Mouse (Mus musculus) forebrain, embryonic 16.5 days (tissue): ENCODE data around the gene Rasip1. TPM values are rescaled to one million over a fixed set of nuclear protein-coding genes. Genes with fewer than 3 reads are reported as not detected.
"Not testable (repeated sequence)": the region's sequence is repeated elsewhere in the genome, so short reads cannot be mapped to it uniquely, and the experiment has no call there.

Source experiments
- ATAC-seq: fragments of 200-750 bp; cut with Nextera tagmentation; 2 replicates; pipeline ENCODE4 v1.8.0; 2017; ENCODE audit warnings: mild to moderate bottlenecking, moderate library complexity
- H3K27ac ChIP-seq: fragments of 300-500 bp; sonication (generic); 2 replicates; pipeline ENCODE4 v1.5.1; 2014; ENCODE audit warnings: low read length, control low read depth
- H3K27me3 ChIP-seq: fragments of 300-500 bp; sonication (generic); replicated peaks from 2 replicates; pipeline ENCODE4 v1.6.1; 2014; ENCODE audit warnings: low read length; ENCODE audit not compliant: control insufficient read depth, insufficient read depth
- H3K36me3 ChIP-seq: fragments of 300-500 bp; sonication (generic); 2 replicates; pipeline ENCODE4 v1.6.1; 2014; ENCODE audit not compliant: control insufficient read depth, insufficient read depth
- H3K4me1 ChIP-seq: fragments of 300-500 bp; sonication (generic); replicated peaks from 2 replicates; pipeline ENCODE4 v1.6.1; 2014; ENCODE audit warnings: low read length; ENCODE audit not compliant: control insufficient read depth, insufficient read depth
- H3K4me2 ChIP-seq: fragments of 300-500 bp; sonication (generic); 2 replicates; pipeline ENCODE4 v1.6.1; 2014; ENCODE audit warnings: mild to moderate bottlenecking, low read length, control low read depth
- H3K4me3 ChIP-seq: fragments of 300-500 bp; sonication (generic); replicated peaks from 2 replicates; pipeline ENCODE4 v1.5.1; 2014; ENCODE audit warnings: mild to moderate bottlenecking, low read length, control low read depth
- H3K9ac ChIP-seq: fragments of 300-500 bp; sonication (generic); replicated peaks from 2 replicates; pipeline ENCODE4 v1.6.1; 2014; ENCODE audit warnings: low read depth, low read length, control low read depth
- H3K9me3 ChIP-seq: fragments of 300-500 bp; sonication (generic); 2 replicates; pipeline ENCODE4 v1.6.1; 2016; ENCODE audit warnings: low read length; ENCODE audit not compliant: control insufficient read depth
- WGBS: fragments of 180-500 bp; shearing (Covaris S2); extraction: QIAGEN DNeasy Blood & Tissue Kit; methylation state at CpG from one replicate; pipeline ENCODE4 v1.1.7; 2014; 5-methylcytosine and 5-hydroxymethylcytosine counted together
- polyA plus RNA-seq: library from polyadenylated mRNA; unstranded; fragments of >200 nt; fragmentation: Nextera tagmentation; extraction: Ambion mirVana; gene quantifications from 2 replicates; pipeline ENCODE4 v1.2.1, GENCODE M21; 2015

Rasip1 gene
- polyA plus RNA-seq, 1 experiment from 2014 or later, result 15.1 TPM

GRCm38 (mm10) chr7:45654424-45655047 lies 27.2 kb downstream of the Rasip1 start:
- Histone ChIP-seq H3K27me3 (no peaks in the 10 kb centered on the region), H3K4me1 (no peaks in the 10 kb centered on the region), H3K4me2 (peak overlapping the region; percentile 26), H3K4me3 (peak overlapping the region; percentile 8; the same call in 1 of the 2 replicates), H3K9me3 (no peaks in the 10 kb centered on the region), H3K27ac (no peak overlapping the region), H3K36me3 (no peaks in the 10 kb centered on the region), H3K9ac (peak overlapping the region; percentile 39; the same call in 1 of the 2 replicates)
- ATAC-seq, result peak; percentile 36; the same call in 1 of the 2 replicates
- WGBS, result 26% methylated on average over 17 of the region's 17 CpGs

- Histone ChIP-seq H3K9me3 (no peaks in the 10 kb centered on the region), H3K9ac (no peak overlapping the region)
These were observed 33.6 kb downstream of the Rasip1 start for GRCm38 (mm10) chr7:45660746-45661478.

DNA sequence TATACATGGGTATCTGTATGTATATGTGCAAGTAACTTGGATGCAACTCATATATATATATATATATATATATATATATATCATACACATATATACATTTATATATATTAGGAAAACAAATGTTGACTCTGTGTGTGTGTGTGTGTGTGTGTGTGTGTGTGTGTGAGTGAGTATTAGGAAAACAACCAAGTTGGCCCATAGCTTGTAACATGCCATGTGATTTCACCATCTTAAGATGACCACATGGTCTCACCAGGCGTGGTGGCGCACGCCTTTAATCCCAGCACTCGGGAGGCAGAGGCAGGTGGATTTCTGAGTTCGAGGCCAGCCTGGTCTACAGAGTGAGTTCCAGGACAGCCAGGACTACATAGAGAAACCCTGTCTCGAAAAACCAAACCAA lies 34.4 kb downstream of the Rasip1 start:
- not testable (repeated sequence) for H3K9ac ChIP-seq, H3K36me3 ChIP-seq, H3K4me3 ChIP-seq, H3K4me1 ChIP-seq, ATAC-seq, H3K27me3 ChIP-seq, H3K9me3 ChIP-seq, H3K4me2 ChIP-seq, H3K27ac ChIP-seq
- WGBS, result 86% methylated on average over 6 of the region's 6 CpGs

More at GRCm38 (mm10) chr7:45660746-45661478, 33.6 kb downstream of the Rasip1 start:
- Histone ChIP-seq H3K27me3 (no peaks in the 10 kb centered on the region), H3K27ac (no peak overlapping the region), H3K4me3 (no peak overlapping the region), H3K36me3 (no peaks in the 10 kb centered on the region), H3K4me2 (no peak overlapping the region), H3K4me1 (no peaks in the 10 kb centered on the region)
- ATAC-seq, result no peak
- WGBS, result 78% methylated on average over 11 of the region's 11 CpGs

DNA sequence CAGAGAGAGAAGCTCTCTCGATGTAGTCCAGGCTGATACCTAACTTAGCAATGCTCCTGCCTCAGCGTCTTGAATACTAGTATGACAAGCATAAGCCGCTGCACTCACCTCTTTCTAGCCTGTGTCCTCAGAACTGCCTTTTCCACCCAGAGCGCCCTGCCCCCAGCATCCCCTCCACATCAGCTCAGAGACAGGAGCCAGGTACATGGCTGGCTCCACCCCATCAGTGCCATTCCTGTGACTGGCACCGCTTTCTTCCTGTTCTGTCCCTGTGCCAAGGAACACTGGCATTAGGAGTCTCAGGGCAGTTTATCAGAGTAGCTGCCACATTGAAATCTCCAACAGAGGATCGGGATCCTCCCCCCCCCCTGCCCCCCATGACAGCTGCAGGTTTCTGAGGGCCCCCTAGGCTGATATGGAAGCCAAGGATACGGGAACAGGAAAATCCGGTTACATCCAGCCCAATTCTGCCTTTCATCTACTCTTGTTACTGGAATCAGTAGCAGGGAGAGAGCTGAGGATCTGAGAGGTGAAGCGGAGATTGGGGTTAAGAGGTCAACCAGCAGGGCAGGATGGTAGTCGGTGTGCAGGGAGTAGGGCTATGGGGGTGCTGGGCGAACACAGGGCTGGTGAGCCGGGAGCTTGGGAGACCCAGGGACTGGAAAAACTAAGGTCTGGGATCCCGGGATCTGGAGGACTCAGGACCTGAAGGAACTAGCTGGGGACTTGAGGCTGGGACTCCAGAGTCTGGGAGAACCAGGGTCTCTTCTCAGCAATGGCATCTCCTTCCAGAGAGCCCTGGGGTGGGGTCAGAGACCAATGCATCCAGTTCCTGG lies 38.2 kb downstream of the Rasip1 start:
- H3K4me3 ChIP-seq, result no peak overlapping the region
- H3K27ac ChIP-seq, result no peak overlapping the region
- no peaks in the 10 kb centered on the region for H3K36me3 ChIP-seq
- H3K4me1 ChIP-seq, result no peaks in the 10 kb centered on the region
- no peak overlapping the region for H3K9ac ChIP-seq
- no peaks in the 10 kb centered on the region for H3K9me3 ChIP-seq
- WGBS, result 66% methylated on average over 13 of the region's 13 CpGs
- H3K4me2 ChIP-seq, result no peak overlapping the region
- no peak for ATAC-seq
- no peaks in the 10 kb centered on the region for H3K27me3 ChIP-seq

- ATAC-seq, result no peak
- 88% methylated on average over 7 of the region's 7 CpGs for WGBS
These were observed 38.9 kb downstream of the Rasip1 start, which contains the start of gene Fut2 for GRCm38 (mm10) chr7:45666161-45666560. Fut2 (minus strand) TSS chr7:45666394.

GRCm38 (mm10) chr7:45667761-45668160 lies 40.5 kb downstream of the Rasip1 start:
- no peak overlapping the region for H3K4me3 ChIP-seq
- no peaks in the 10 kb centered on the region for H3K9me3 ChIP-seq
- no peak for ATAC-seq
- no peak overlapping the region for H3K9ac ChIP-seq
- no peaks in the 10 kb centered on the region for H3K27me3 ChIP-seq
- WGBS, result 68% methylated on average over 14 of the region's 14 CpGs
- H3K4me2 ChIP-seq, result no peak overlapping the region
- no peaks in the 10 kb centered on the region for H3K36me3 ChIP-seq
- H3K4me1 ChIP-seq, result no peaks in the 10 kb centered on the region
- H3K27ac ChIP-seq, result no peak overlapping the region

More at GRCm38 (mm10) chr7:45666161-45666560, 38.9 kb downstream of the Rasip1 start, which contains the start of gene Fut2:
- Histone ChIP-seq H3K4me3 (no peak within 1 kb of the TSS), H3K27ac (no peak within 1 kb of the TSS), H3K9ac (no peak within 1 kb of the TSS), H3K4me1 (no peaks in the 10 kb centered on the region), H3K36me3 (no peaks in the 10 kb centered on the region), H3K9me3 (no peaks in the 10 kb centered on the region), H3K27me3 (no peaks in the 10 kb centered on the region), H3K4me2 (no peak within 1 kb of the TSS)

DNA sequence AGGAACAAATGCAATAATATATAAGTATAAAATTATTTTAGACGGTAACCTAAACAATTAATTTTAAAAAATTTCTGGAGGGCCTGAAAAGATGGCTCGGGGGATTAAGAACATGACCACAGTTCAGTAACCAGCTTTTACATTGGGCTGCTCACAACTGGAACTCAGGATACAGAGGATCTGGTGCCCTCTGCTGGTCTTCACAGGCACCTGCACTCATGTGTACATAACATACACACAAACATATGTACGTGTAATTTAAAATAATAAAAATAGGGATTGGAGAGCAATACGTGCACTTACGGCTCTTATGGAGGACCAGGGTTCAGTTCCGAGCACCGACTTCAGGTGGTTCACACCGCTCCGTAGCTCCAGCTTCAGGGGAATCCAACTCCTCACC lies 41.6 kb downstream of the Rasip1 start:
- no peaks in the 10 kb centered on the region for H3K9me3 ChIP-seq
- 97% methylated on average over 9 of the region's 9 CpGs for WGBS
- no peak overlapping the region for H3K4me2 ChIP-seq
- ATAC-seq, result no peak
- no peaks in the 10 kb centered on the region for H3K36me3 ChIP-seq
- no peak overlapping the region for H3K27ac ChIP-seq
- H3K4me1 ChIP-seq, result no peaks in the 10 kb centered on the region
- no peak overlapping the region for H3K9ac ChIP-seq
- no peak overlapping the region for H3K4me3 ChIP-seq
- no peaks in the 10 kb centered on the region for H3K27me3 ChIP-seq

- H3K4me2 ChIP-seq, result no peak overlapping the region
- no peak overlapping the region for H3K27ac ChIP-seq
- H3K36me3 ChIP-seq, result no peaks in the 10 kb centered on the region
- H3K4me1 ChIP-seq, result peaks cover 3% of the 10 kb centered on the region
- H3K4me3 ChIP-seq, result no peak overlapping the region
- no peak for ATAC-seq
- WGBS, result 80% methylated on average over 7 of the region's 7 CpGs
- no peak overlapping the region for H3K9ac ChIP-seq
- H3K27me3 ChIP-seq, result no peaks in the 10 kb centered on the region
- no peaks in the 10 kb centered on the region for H3K9me3 ChIP-seq
These were observed 50.5 kb downstream of the Rasip1 start for GRCm38 (mm10) chr7:45677627-45678295.
